Mouse (Mus musculus) stomach, postnatal 0 days (tissue): ENCODE measurements around the gene Cd151.

Source experiments
- CTCF ChIP-seq: IDR thresholded peaks from 2 replicates; pipeline ENCODE4 v1.5.1; 2016; ENCODE audit warnings: antibody characterized with exemption, low read depth, mild to moderate bottlenecking, moderate library complexity
- EP300 ChIP-seq: optimal IDR thresholded peaks from 2 replicates; pipeline ENCODE3; 2016; ENCODE audit warnings: antibody characterized with exemption

GRCm38 (mm10) chr7:141471236-141471635 is 4.0 kb downstream of the Cd151 start:
- no peak for TF ChIP-seq CTCF
- TF ChIP-seq EP300: no peak
